Mouse (Mus musculus) erythroblast, embryonic 14.5 days (primary cell): ENCODE measurements around the gene Sh3rf1.

Experiments
- GATA1 ChIP-seq: IDR thresholded peaks from 2 replicates; pipeline ENCODE4 v1.6.1; 2012; ENCODE audit warnings: low read length, inconsistent platforms, mixed read lengths
- TAL1 ChIP-seq: IDR thresholded peaks from 3 replicates; pipeline ENCODE4 v1.6.1; 2012; ENCODE audit warnings: low read length, inconsistent platforms, mixed read lengths

- TF ChIP-seq GATA1 (no peak), TAL1 (no peak)
Measured at GRCm38 (mm10) chr8:61391058-61391434, 167.4 kb downstream of the Sh3rf1 start.
